Mouse (Mus musculus): Measurements from ENCODE around the gene Aff2.

The Aff2 gene

GRCm38 (mm10) chrX:69360238-69361054 lies at the start of gene Aff2:
Aff2 (plus strand) TSS chrX:69360294.
- no peak for DNase-seq (ENCODE audit: low spot score in 2 of 2)

DNA sequence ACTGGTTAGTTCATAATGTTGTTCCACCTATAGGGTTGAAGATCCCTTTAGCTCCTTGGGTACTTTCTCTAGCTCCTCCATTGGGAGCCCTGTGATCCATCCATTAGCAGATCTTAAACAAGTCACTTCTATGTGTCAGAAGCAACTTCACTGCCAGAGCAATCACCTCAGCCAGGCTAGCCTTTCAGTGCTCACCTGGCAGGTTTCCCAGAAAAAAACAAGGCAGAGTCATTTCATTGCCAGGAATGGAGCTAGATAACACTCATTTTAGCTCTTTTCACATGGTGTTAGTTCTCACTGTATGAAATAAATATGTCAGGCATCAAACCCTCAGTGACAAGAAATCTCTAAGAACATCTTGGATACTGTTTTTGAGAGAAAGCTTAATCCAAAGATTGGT lies 22.8 kb upstream of the Aff2 start:
- no peak for DNase-seq (ENCODE audit: low spot score in 2 of 2)

GRCm38 (mm10) chrX:69355621-69356020 lies 4.5 kb upstream of the Aff2 start:
- DNase-seq (ENCODE audit: low spot score in 2 of 2): no peak

DNA sequence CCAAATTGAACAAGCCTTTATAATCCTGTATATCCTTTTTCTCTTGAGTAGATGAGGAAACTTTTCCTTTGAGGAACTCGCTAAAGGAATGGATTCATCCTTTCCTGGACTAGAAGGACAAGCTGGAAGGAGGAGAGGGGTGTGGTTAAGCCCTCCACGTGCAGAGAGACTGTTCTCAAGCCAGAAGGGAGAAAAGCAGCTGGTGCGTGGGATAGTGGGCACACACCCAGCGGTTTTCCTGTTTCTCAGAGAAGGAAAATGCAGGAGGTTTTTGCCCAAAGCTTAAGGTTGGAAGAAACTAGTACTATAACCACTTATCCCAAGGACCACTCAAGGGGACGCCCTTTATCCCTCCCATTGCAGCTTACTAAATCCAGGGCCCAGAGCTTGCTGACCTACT lies 734 bp upstream of the Aff2 start:
- DNase-seq (ENCODE audit: low spot score in 2 of 2): no peak

- no peak for DNase-seq (ENCODE audit: low spot score in 2 of 2)
Observed at GRCm38 (mm10) chrX:69359885-69360237, 233 bp upstream of the Aff2 start.

GRCm38 (mm10) chrX:69361055-69361558 lies 1.0 kb downstream of the Aff2 start:
- no peak for DNase-seq (ENCODE audit: low spot score in 2 of 2)

DNA sequence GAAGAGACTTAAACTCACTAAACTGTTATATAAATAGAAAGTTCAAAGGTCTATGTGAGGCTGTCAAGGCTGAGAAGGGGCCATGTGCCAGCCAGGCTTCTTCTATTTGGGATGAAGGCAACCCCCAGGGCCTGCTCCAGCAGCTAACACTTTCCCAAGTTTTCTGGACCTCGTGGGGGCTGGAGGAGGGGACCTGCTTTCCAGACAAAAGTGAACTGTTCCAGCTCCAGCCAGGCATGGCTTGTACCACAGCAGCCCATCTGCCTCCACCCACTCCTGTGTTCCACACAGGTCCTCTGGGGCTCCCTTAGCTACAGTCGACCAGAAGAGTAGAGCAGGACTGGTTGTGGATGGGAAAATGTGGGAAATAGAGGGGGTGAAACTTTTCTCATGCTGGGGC lies 4.1 kb downstream of the Aff2 start:
- DNase-seq (ENCODE audit: low spot score in 2 of 2): no peak

DNA sequence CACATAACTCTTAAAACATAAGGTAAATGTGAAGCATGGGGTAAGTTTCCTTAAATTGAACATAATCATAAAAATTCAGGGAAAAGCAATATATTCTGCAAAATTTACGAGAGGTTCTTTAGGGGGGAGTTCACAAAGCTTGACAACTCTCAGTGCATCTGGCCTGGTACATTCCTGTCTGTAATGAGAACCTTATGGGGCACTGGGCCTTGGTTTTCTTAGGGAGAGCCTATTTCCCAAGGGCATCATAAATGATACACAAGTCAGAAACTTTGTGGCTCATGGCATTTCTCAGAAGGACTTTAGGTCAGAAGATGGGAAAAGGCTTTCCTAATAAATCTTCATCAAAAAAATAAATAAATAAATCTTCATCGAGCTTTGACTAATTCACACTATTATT lies 13.2 kb downstream of the Aff2 start:
- no peak for DNase-seq (ENCODE audit: low spot score in 2 of 2)

DNA sequence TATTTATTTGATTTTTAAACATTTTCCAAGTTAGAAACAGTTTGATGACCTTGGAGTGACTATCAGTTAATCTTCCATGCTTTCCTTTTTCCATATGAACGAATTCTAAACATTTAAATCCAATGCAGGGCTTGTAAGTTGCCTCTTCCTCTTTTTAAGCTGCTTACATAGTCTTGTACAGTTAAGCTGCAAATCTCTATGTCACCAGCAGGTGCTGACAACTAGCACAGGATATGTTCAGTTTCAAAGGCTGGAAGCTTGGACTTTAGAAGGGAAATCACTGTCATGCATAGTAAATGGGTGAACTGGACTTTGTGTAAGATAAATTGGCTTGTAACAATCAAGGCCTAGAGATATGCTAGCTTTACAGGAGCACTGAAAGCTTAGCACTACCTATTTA lies 29.6 kb downstream of the Aff2 start:
- DNase-seq (ENCODE audit: low spot score in 2 of 2): no peak

- DNase-seq (ENCODE audit: low spot score in 2 of 2): no peak
Observed at GRCm38 (mm10) chrX:69415043-69415442, 54.9 kb downstream of the Aff2 start.

GRCm38 (mm10) chrX:69438422-69438821 lies 78.3 kb downstream of the Aff2 start:
- DNase-seq (ENCODE audit: low spot score in 2 of 2): no peak

GRCm38 (mm10) chrX:69441937-69442336 lies 81.8 kb downstream of the Aff2 start:
- no peak for DNase-seq (ENCODE audit: low spot score in 2 of 2)

- no peak for DNase-seq (ENCODE audit: low spot score in 2 of 2)
Observed at GRCm38 (mm10) chrX:69460896-69461295, 100.8 kb downstream of the Aff2 start.

DNA sequence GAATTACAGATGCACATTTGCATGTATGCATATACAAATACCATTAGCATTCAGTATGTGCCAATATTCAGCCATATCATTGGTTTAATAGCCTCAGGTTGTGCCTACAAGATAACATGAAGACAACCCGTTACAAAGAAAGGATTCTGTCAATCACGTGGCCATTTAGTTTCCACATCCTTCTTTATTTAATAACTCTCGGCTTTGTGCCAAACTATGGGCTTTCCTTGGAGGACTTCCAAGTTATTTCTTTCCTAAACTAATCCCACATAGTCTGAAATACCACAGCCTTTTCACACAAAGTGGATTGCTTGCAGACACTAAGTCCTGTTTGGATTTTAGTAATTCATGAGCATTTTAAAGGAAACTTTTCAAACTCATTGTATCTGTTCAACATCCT lies 142.0 kb downstream of the Aff2 start:
- DNase-seq (ENCODE audit: low spot score in 2 of 2): no peak

DNA sequence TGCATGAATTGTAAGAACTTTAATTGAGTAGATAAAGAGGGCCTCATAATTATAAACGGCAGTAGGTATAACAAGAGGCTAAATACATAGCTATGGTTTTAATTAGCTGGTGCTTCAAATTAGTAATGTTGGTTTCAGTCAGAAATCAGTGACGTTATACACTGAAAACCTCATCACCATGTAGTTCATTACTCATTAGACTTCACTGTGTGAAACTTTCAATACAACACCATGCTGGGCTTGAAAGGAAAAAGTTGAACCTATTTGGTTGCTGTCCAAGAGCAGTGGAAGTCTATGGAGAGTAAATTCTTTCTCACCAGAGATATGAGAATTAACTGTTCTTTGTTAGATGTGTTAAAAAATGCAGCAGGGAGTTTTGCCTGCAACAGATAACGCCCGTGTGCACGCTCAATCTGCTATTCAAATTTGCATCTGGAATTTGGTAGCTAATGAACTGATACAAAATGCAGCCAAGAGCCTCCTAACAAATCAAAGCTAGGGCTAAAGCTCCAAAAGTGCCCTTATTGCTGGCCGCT lies 158.0 kb downstream of the Aff2 start:
- no peak for DNase-seq (ENCODE audit: low spot score in 2 of 2)

- DNase-seq (ENCODE audit: low spot score in 2 of 2): no peak
Observed at GRCm38 (mm10) chrX:69540811-69541210, 180.7 kb downstream of the Aff2 start.

GRCm38 (mm10) chrX:69579903-69580459 lies 219.9 kb downstream of the Aff2 start:
- DNase-seq (ENCODE audit: low spot score in 2 of 2): no peak

DNA sequence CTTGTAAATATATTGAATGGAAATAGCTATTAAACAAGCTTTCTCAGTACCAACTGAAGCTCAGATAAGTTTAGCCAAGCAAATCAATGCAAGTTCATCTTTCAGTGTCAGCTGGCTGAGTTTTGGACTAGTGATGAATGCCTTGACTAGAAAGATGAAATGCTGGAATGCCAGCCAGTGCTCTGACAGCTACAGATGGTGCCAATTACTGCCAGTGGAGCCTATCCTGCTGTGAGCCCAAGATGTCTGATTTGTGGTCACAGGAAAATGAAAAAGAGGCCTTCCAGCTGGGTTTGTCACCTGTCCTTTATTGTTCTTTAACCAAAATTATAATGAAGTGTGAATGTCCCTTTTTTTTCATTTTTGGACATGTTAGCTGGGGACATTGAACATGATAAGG lies 248.7 kb downstream of the Aff2 start:
- DNase-seq (ENCODE audit: low spot score in 2 of 2): no peak

DNA sequence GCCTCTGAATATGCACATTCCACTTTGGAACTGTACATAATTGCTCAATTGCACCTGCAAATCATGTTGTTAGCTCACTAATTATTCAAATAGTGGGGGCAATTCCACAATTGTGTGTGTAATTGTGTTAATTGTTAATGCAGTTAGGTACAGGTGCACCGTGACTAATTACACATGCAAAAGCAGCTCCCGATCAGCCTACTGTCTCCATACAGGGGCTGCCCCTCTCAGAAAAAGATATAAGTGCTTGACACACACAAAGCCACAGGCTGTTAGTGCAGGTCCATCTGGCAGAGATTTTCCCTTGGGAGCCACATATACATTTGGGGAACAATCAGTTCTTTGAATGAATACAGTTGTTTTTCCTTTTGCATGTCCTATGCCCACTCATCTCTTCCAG lies 302.9 kb downstream of the Aff2 start:
- DNase-seq (ENCODE audit: low spot score in 2 of 2): no peak

DNA sequence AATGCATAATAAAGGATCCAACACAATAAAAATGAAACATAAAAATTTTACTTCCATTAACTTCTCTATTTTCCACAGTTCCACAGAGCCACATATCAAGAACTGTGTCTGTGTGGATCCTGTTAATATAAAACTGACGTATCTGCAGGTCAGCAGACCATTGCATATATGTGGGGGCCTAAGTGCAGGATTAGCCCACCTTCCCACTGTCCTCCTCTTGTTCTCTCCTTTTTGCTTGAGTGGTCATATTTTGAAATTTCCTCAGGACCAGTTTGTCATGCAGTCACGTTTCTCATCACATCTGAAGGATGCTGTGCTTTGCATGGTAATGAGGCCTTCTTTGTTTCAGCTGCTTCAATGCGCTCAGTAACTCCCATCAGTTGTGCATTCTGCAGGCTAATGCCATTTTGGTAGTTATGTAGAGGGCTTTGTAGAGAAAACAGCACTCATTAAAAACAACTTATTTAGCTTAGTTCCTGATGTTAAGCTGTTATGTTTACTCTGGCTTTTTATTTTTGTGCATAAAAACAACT lies 306.1 kb downstream of the Aff2 start:
- DNase-seq (ENCODE audit: low spot score in 2 of 2): no peak

DNA sequence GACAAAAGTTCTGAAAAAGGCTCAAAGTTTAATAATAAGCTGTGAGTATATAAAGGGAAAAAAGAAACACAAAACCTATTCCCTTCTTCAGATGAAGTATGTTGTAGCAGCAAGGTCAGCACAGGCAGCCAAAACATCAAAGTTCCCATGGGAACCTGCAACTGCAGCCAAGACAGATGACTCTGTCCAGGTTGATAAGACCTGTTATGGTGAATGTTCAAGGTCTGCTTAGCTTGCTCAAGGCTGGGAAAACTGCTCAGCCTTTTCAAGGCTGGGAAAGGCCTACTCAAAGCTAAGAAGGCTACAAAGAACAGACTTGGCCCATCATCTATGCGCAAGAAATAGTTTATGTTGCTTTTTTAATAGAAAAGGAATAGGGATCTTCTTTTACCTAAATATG lies 315.6 kb downstream of the Aff2 start:
- no peak for DNase-seq (ENCODE audit: low spot score in 2 of 2)

GRCm38 (mm10) chrX:69698840-69699239 lies 338.7 kb downstream of the Aff2 start:
- no peak for DNase-seq (ENCODE audit: low spot score in 2 of 2)

DNA sequence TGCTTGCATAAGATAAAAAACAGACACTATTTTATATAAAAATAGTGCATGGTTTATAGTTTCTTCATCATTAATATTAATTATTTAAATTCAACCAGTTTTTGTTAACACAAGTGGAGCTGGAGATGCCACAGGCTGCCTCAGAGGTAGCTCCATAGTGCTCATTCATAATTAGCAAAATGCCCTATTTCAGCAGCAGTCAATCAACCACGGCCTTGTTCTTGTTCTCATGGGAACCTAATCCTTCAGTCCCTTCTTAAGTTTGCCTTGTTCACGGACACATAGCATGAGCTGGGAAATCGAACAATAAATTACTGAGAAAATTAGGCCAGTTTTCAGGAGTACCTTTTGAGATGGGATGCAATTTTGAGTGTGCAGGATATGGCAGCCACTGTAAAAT lies 378.9 kb downstream of the Aff2 start:
- no peak for DNase-seq (ENCODE audit: low spot score in 2 of 2)

Measured in heart, adult 9 months (tissue).